Mouse (Mus musculus) left cerebral cortex, postnatal 36 days (tissue): Measurements from ENCODE around the gene Serp1. TPM values are rescaled to one million over a fixed set of nuclear protein-coding genes. Genes with fewer than 3 reads are reported as not detected.

Source experiments
- DNase-seq, 2 experiments: peaks; one replicate each; pipeline ENCODE4 v3.0.0; 2021 to 2022; ENCODE audit warnings: low spot score in 2 of 2, mixed read lengths in 1 of 2
- intact Hi-C: fragments of 180-260 bp; cut with DNase I; formaldehyde crosslinking; loops from one replicate; pipeline ENCODE4 v1.15.1; 2025
- total RNA-seq, 2 experiments: library from RNA; stranded (reverse); gene quantifications; 2 replicates each; pipeline ENCODE4 v1.2.3; 2021

The Serp1 gene
- total RNA-seq: 10 to 100 TPM; 20.8 to 22.4 TPM

GRCm38 (mm10) chr3:58525652-58526407, at the start of gene Serp1, which contains the start of gene Eif2a:
Serp1 (minus strand) TSS chr3:58525892.
Eif2a (plus strand) TSS chr3:58525821.
- DNase-seq: peak; percentile 99 to 100
- intact Hi-C loops: loop anchor here (2.0 to 10.0 kb wide), 3 partner anchors 51 to 259 kb away; partner anchors contain the start of genes Selenot and Tsc22d2

- no peak for DNase-seq
- intact Hi-C loops: loop anchor here (10.0 kb wide), 1 partner anchor 124 kb away; the partner anchor contains the start of gene Siah2
Observed at GRCm38 (mm10) chr3:58570821-58571220, 45.1 kb upstream of the Serp1 start.

GRCm38 (mm10) chr3:58561437-58561836, 35.7 kb upstream of the Serp1 start:
- intact Hi-C loops: no loop called here
- no peak for DNase-seq

DNA sequence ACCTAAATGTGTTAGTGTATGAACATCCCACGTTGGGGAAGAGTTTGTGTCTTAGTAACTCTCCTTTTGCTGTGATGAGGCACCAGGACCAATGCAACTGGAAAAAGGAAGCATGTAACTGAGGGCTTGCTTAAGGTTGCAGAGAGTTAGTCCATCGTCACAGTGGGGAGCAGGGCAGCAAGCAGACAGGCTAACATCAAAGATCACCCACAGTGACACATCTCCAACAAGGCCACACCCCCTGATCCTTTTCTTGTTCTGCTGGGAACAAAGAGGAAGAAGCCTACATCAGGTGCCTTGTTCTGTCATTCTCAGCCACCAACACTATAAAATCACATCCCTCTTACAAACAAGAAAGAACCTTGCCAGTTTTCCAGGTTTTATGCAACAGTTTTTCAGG, 34.2 kb upstream of the Serp1 start:
- no peak for DNase-seq
- intact Hi-C loops: no loop called here

DNA sequence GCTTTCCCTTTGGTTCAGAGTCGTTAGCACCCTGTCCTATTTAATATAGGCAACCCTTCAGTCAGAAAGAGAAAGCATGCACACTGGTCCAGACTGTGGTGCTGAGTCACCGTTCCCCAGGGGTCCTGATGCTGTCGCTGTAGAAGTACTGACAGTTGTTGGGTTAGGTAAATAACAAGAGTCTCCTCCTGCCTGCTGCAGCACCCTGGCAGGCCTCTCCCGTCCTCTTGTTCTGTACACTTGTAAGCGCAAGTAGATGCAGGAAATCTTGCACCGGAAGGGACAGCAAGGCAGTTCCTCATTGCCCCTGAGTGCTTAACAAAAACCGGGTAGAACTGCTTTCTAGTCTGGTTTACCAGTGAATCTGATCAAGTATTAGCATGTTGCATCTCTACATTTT, 31.0 kb upstream of the Serp1 start:
- no peak for DNase-seq
- intact Hi-C loops: no loop called here

DNA sequence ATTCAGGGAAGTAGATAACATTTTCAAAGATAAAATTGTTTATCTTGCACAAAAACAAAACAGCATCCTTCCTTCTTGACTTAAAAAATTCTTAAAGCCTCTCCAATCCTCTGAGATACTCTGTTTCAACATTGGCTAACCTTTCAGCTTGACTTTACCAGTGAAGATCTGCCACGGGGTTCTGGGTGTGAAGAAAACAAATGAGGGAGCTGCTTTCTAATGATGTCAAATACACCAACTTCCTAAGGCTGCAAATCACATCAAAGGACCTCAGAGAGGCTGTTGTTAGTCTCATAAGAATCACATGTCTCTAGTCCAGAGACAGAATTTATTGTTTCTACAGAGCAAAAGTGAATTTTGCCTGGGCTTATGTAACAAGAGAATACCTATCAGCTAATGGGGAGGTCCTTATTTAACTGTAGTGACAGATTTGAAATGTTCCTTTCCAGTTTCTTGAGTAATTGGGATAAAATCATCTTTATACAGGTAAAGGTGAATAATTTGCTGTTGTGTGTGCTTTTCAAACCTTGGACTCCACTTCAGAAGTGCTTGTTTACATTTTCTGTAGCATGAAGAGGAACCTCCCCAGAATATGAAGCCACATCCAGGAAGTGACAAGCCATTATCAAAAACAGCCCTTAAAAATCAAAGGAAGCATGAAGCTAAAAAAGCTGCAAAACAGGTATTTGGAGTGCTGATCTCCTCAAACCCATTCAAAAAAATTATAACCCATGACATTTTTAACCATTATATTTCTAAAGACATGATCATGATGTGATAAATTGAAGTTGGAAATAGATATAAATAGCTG, 26.5 kb upstream of the Serp1 start:
- intact Hi-C loops: no loop called here

DNA sequence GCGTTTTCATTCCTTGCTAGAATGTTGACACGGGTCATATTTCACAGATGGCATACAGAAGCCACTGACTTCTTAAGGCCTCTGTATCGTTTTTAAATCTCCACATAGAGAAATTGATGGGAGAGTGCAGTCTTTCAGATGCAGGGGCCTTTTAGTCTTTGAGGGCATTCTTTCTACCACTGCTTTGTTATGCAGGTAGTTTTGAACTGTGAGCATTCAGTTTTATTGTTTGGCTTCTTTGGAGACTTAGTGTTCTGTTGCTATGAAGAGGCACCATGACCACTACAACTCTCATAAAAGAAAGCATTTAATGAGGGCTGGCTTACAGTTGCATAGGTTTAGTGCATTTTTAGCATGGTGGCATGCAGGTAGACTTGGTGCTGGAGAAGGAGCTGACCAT, 10.9 kb upstream of the Serp1 start:
- no peak for DNase-seq
- intact Hi-C loops: no loop called here

More for the DNA sequence above, 26.5 kb upstream of the Serp1 start:
- no peak for DNase-seq

DNA sequence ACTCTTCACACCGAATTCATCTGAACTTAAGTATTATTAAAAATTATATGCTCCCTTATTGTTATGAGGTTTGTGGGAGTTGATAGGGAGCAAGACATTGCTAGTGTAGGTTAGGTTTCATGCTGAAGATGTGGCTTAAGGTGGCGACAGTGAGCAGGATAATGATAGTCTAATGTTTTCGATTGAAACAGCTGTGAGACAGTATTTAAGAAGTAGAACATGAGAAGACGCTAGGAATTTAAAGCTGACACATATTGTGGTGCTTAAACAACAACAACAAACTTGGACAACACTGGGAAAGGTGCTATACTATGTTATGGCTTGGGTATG, 681 bp upstream of the Serp1 start:
- DNase-seq: no peak

DNA sequence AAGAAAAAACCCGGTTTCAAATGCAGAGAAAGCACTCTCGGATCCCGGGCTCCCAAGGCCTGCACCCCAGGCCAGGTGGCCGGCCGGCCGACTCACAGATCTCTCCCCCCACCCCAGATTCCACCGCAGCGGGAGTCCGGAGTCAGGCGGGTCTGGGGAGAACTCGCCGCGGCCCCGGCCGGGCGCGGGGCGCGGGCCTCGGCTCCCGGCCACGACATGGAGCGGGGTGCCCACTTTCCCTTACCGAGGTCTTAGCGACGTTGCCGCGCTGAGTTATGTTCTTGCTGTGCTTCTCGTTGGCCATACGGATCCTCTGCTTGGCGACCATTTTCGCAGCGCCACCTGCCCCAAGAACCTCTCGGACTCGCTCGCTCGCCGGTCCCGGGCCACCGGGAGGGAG, 526 bp downstream of the Serp1 start:
- intact Hi-C loops: loop anchor here (2.0 to 10.0 kb wide), 3 partner anchors 52 to 260 kb away; partner anchors contain the start of genes Selenot and Tsc22d2
- no peak for DNase-seq

More for the DNA sequence above, 681 bp upstream of the Serp1 start:
- intact Hi-C loops: loop anchor here (10.0 kb wide), 1 partner anchor 258 kb away; no protein-coding TSS in a partner anchor

DNA sequence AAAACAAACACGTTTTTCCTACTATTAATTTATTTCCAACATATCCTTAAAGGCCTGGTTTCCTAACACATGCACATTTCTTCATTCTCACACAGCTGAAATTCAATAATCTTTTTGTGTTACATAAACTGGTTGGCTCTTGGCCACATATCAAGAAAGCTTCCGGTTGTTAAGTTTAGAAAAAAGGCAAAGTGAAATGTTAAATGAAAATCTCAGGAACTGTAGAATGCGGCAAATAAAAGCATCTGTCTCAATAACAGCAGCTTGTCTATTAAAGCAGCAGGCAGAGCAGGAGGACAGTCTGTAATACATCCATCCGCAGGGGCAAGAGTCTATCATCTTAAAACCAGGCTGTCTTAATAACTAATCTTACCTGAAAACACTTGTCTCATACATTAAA, 1.4 kb downstream of the Serp1 start:
- DNase-seq: no peak
- intact Hi-C loops: loop anchor here (2.0 to 10.0 kb wide), 3 partner anchors 53 to 261 kb away; partner anchors contain the start of genes Selenot and Tsc22d2

- no peak for DNase-seq
- intact Hi-C loops: loop anchor here (10.0 kb wide), 1 partner anchor 261 kb away; no protein-coding TSS in a partner anchor
Observed at GRCm38 (mm10) chr3:58523386-58523785, 2.3 kb downstream of the Serp1 start.

DNA sequence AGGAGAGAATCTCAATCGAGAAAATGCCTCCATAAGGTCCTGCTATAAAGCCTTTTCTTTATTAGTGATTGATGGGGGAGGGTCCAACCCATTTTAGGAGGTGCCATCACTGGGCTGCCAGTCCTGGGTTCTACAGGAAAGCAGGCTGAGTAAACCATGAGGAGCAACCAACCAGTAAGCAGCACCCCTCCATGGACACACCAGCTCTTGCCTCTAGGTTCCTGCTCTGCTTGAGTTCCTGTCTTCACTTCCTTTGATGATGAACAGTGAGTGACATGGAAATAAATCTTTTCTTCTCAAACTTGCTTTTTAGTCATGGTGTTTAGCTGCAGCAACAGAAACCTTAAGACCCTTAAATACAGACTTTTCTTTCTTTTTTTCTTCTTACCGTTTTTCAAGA, 4.3 kb downstream of the Serp1 start:
- intact Hi-C loops: loop anchor here (10.0 kb wide), 1 partner anchor 263 kb away; no protein-coding TSS in a partner anchor
- no peak for DNase-seq

DNA sequence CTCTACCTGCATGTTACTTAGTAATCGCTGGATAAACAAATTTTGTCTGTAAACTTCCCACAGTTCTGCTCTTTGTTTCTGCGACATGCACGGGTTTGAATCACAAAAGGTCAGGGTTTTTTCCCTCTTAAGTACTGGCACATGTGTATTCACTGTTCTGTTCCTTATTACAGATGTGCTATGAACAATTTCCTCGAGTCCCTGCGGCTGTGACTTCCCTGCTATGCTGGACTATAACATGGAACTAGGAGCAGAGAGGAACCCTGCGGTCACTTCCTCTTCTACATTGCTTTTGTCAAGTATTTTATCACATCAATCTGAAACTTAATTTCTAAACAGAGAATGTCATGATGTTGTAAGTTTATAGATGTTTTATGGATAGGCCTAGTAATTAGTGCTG, 5.4 kb downstream of the Serp1 start:
- no peak for DNase-seq
- intact Hi-C loops: loop anchor here (10.0 kb wide), 1 partner anchor 265 kb away; no protein-coding TSS in a partner anchor

DNA sequence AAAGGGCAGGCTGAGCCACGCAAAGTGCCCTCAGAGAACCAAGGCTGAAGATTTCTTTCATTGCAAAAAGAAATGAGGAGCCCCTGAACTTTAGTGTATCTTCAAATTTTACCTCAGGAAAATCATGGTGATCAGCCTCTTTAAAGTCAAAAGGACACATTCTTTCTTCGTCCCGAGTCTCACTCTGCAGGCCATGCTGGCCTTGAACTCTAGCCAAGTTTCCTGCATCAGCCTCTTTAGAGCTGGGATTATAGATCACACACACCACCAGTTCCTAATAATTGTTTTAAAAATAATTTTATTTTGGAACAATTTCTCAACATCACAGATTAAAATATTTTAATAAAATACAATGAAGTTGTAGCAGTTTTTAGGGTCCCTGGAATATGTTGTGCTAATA, 6.2 kb downstream of the Serp1 start:
- DNase-seq: no peak
- intact Hi-C loops: no loop called here

- intact Hi-C loops: no loop called here
- DNase-seq: no peak
Observed at GRCm38 (mm10) chr3:58518962-58519361, 6.7 kb downstream of the Serp1 start.

DNA sequence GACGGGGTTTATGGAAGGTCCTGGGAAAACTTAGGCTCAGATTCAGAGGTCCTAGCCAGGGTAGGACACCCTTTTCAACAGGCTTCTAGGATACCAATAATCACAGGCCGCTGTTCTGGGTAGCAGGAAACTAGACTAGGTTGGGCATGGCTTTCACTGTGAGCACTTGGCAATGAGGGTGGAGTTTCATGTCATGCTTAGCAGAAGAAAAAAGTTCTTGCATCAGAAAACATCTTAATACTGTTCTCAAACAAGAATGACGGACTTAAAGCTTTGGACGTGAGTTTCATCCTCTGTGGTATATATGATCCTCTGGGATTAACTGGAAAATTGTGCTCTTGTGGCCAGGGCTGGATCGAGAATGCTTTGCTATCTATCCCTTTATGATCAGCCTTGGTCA, 7.9 kb downstream of the Serp1 start:
- intact Hi-C loops: no loop called here
- no peak for DNase-seq

DNA sequence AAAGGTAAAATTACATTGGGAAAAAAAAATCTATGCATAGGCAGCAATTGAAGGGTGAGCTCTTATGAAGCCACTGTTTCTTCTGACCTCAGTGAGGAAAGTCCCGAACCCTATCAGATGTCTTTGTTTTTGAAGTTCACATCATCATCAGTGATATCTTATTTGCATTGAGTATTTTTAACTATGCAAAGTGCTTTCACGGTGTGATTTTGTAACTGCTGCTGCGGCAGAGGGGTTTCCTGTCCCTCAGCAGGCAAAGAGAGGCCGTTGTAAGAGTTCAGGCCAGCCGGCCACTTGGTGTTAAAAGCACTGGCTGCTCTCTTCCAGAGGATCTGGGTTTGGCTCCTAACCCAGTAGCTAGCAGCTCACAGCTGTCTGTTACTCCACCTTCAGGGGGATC, 8.4 kb downstream of the Serp1 start:
- intact Hi-C loops: no loop called here
- no peak for DNase-seq

- DNase-seq: no peak
- intact Hi-C loops: no loop called here
Observed at GRCm38 (mm10) chr3:58516602-58516976, 9.1 kb downstream of the Serp1 start.

- DNase-seq: no peak
- intact Hi-C loops: no loop called here
Observed at GRCm38 (mm10) chr3:58515947-58516601, 9.6 kb downstream of the Serp1 start.

- intact Hi-C loops: no loop called here
- DNase-seq: no peak
Observed at GRCm38 (mm10) chr3:58513483-58513882, 12.2 kb downstream of the Serp1 start.
